Mouse (Mus musculus) kidney, adult 18-20 months (tissue): ENCODE data around the gene Eml6.

Source experiments
- DNase-seq: peaks from one replicate; pipeline ENCODE4 v3.0.0; 2021

Eml6 gene

GRCm38 (mm10) chr11:29746203-29746602 lies 279.6 kb downstream of the Eml6 start:
- no peak for DNase-seq

DNA sequence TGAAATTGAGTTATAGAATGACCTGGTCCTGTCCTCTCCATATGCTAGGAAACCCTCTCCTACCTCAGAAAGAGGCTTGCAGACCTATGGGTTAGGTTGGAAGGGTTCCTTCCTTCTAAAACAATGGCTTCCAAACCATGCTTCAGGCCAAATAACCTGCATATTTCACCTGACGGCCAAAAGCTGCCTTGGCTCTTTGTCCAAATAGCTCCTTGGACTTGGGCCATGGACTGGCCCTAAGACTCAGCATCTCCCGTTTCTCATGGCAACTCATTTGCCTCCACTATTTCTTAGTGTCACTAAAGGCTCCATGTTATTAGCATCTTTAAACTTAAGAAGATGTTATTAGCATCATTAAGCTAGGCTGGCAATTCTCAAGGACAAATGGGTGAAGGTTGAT lies 280.3 kb downstream of the Eml6 start:
- no peak for DNase-seq

GRCm38 (mm10) chr11:29744760-29745430 lies 280.9 kb downstream of the Eml6 start:
- DNase-seq, result no peak

- no peak for DNase-seq
These were observed 286.1 kb downstream of the Eml6 start for GRCm38 (mm10) chr11:29739752-29740151.

DNA sequence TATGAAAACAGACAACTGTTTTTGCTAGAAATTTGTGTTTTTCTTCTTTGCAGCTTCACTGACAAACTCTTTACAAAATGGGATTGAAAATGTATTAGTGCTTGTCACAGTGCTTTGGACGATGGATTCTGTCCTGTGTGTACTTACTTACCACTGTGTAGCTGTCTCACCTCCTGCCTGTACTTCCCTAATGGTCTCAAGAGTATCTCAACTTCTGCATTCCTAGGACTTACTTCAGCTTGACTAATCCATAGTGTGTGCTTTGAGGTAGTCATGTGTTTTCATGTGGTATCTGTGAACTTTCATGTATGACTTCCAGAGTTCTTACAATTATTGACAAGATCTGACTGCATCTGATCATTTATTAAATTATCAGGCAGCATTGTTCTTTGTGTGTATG lies 297.9 kb downstream of the Eml6 start:
- no peak for DNase-seq

DNA sequence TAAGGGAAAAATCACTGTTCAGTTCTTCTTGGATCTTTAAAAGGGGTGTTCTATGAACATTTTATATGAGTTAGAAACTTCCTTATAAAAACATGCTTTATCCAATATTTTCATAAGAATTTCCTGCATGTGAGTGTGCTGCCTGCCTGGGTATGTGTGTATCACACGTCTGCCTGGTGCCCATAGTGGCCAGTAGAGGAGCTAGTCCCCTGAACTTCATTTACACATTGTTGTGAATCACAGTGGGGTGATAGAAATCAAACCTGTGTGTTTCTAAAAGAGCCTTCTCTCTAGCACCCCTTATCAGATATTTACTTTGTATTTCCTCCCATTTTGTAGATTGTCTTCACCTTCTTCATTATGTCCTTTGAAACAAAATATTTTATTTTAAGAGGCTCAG lies 300.2 kb downstream of the Eml6 start:
- no peak for DNase-seq

- DNase-seq, result no peak
These were observed 300.7 kb downstream of the Eml6 start for GRCm38 (mm10) chr11:29725167-29725566.

GRCm38 (mm10) chr11:29724213-29724612 lies 301.6 kb downstream of the Eml6 start:
- DNase-seq, result no peak

DNA sequence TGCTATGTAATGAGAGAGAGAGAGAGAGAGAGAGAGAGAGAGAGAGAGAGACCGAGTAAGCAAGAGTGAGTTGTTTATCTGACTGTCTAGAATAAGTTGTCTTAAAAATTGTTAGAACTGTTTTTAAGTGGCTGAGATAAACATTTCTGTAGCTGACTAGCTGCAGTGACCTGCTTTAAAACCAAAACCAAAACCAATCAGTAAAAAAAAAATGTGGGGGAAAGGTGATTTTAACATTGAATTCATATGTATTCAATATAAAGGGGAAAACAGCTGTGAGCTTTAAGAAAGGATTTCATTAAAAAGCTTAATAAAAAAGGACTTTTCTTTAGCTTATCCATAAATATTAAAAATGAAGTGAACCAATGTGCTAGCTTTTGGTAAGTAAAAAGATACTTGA lies 306.2 kb downstream of the Eml6 start:
- DNase-seq, result no peak

DNA sequence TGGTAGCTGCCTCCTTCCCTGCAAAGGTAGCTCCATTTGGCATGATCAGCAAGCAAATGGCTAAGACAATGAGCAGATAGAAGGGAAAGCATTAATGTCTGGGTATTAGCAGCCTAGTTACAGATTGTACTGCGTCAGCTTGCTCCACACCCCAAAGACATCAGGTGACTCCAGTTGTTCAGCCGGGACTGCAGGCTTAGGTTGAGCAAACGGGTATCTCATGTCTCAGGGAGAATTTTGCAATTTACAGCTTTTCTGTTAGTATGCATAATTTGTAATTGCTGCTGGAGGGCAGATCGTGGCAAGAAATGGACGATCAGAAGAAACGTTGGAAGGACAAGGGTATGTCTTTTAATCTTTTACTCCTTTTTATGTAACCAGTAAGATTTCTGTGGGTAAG lies 307.3 kb downstream of the Eml6 start:
- peak; percentile 38 for DNase-seq

DNA sequence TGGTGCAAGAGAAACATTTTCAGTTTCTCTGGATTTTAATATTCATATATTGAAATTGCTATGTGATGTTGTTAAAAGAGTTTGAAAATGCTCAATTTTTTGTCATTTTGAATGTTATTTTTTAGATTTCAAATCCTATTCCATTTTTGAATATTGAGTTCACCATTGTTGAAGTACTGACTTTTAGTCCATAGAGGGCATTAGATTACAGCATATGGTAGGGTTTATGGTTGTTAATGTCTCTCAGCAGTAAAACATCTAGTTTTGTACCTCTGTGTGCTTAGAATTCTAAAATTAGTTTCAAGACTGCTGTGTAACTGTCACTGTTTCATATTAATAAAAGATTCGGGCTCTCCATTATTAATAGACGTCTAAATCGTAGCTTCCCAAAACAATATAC lies 310.3 kb downstream of the Eml6 start:
- no peak for DNase-seq

DNA sequence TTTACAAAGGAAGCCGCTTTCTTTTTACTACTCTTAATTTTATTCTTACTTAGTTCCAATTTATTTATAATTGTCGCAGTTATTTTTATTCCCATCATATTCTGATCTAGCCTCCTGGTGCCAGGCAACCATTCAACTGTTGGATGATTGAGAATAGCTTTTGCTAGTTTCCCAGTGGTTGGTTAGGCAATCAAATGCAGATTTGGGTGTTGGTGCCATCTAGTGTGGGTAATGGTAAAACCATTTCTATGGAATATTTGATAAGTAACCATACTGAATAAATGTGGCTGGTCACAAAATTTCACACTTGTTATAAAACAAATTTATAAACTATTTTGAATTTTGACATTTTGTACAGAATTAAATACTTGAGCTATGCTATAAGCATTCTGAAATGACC lies 311.0 kb downstream of the Eml6 start:
- no peak for DNase-seq

GRCm38 (mm10) chr11:29714114-29714513 lies 311.7 kb downstream of the Eml6 start:
- no peak for DNase-seq

GRCm38 (mm10) chr11:29709512-29709911 lies 316.3 kb downstream of the Eml6 start:
- no peak for DNase-seq

GRCm38 (mm10) chr11:29706845-29707244 lies 319.0 kb downstream of the Eml6 start:
- no peak for DNase-seq

DNA sequence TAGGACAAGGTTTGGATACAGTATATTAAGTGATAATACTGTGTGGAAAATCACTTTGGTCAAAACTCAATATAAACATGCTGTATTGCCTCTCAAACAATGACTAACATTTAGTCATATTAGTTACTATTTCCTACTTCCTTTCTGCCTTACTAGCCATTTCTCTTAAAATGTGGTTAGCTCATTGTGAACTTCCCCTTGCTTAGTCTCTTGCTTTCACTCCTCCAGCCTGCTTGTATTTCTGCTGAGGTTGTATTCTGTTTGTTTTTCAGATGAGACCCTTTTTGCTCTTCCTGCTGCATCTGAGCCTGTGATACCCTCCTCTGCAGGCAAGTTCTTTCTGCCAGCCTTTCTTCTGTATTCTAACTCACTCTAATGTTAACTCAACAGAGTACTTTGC lies 320.6 kb downstream of the Eml6 start:
- DNase-seq, result no peak

GRCm38 (mm10) chr11:29702721-29703120 lies 323.1 kb downstream of the Eml6 start:
- DNase-seq, result peak; percentile 12

- DNase-seq, result no peak
These were observed 331.1 kb downstream of the Eml6 start for GRCm38 (mm10) chr11:29694754-29695153.

DNA sequence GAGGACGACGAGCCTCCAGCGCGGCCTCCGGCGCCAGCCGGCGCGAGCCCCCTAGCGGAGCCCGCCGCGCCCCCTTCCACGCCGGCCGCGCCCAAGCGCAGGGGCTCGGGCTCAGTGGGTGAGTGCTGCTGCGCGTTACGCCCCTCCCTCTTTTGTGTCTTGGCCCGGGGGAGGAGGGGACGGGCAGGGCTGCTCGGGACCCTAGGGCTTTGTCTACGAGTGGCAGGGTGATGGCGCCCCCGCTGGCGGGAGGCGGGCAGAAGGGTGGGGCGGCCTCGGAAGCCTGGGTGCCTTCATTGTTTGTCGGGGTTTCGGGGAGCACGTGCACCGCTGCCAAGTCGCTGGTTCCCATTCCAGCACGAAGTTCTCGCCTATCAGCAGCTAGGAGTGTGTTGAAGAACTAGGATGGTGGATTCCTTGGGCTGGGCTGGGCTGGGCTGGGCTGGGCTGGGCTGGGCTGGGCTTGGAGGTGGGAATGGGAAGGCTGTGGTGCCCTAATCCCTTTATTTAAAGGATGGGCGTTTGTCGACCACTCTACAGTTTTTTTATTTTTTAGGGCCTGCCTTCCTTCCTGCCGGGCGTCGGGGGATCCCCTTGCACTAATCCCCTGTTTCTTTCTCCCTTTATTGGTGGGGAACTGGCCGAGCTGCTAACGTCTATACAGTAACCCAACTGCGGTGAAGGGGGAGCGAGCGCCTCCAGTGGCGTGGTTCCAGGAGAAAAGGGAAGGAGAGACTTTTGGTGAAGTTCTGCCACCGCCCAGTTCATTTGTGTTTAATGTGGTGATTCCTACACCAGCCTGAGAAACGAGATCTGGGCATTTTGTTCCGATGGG lies 332.0 kb downstream of the Eml6 start:
- DNase-seq, result peak; percentile 87
